Mouse (Mus musculus) lung, postnatal 0 days (tissue): ENCODE results near the gene Gpn2.

Experiments used
- CTCF ChIP-seq: IDR thresholded peaks from 2 replicates; pipeline ENCODE4 v1.5.1; 2016; ENCODE audit warnings: antibody characterized with exemption, mild to moderate bottlenecking
- EP300 ChIP-seq: IDR thresholded peaks from 2 replicates; pipeline ENCODE4 v1.6.1; 2016; ENCODE audit warnings: antibody characterized with exemption, mild to moderate bottlenecking, control low read depth

DNA sequence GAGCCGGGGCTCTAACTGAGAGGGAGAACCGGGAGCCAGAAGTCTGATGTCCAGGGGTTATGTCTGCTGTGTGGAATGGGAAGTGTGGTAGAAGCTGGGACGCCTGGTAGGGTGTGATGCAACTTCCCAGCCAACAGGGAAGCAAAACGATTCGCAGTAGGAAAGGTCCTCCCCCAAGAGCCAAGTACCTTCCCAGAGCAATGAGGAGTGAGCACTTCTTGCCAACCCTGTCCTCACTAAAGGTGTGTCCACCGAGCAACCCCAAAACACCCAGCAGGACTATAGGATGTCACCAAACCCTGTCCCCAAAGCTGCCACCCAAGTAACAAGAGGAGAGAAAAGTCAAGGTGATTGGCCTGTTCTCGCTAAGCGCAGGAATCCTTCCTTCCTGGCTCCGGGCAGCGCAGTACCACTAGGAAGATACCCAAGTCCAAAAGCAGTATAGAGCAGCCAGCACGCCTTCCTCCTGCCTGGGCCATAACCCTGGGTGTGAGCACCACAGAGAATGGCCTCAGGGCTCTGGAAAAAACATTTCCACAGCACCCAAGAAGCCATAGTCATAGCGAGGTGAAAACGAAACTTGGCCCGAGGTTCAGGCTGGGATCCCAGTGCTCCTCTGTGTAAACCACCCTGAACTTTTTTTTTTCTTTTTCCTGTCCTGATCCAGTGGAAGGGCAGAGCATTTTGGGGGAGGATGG is 47.1 kb downstream of the Gpn2 start:
- TF ChIP-seq CTCF (no peak), EP300 (no peak)
